Comparison of ENCODE assay signal across 16 mouse cellular contexts in genomic region chr1:164327764-164328163, GRCm38 (mm10).
"Had no signal": no experiment of that assay in that cellular context is flagged by ENCODE, and none has a peak within 500 bp of the region (broad histone marks: within the 10 kb centered on the region; RNA-seq: fewer than 3 reads in every experiment).

No protein-coding gene starts in this region.

- H3K4me2 ChIP-seq: limb, embryonic 12.5 days; limb, embryonic 15.5 days; liver, embryonic 11.5 days; lung, embryonic 14.5 days; midbrain, embryonic 13.5 days had no signal

- DNase-seq: kidney, adult 9 months; kidney, postnatal 14 days; kidney, postnatal 4 days; layer of hippocampus, postnatal 36 days; liver, postnatal 0 days; lung, embryonic 14.5 days; thymus, postnatal 25 days had no signal

- H3K9ac ChIP-seq: limb, embryonic 12.5 days; limb, embryonic 15.5 days; liver, embryonic 14.5 days; liver, postnatal 0 days; lung, embryonic 14.5 days; midbrain, embryonic 13.5 days had no signal

- ATAC-seq: intestine, postnatal 0 days; liver, postnatal 0 days; lung, postnatal 0 days; midbrain, embryonic 13.5 days had no signal

- H3K27ac ChIP-seq: limb, embryonic 12.5 days; limb, embryonic 15.5 days; liver, embryonic 14.5 days; macrophage had no signal

- H3K4me3 ChIP-seq: left cerebral cortex, adult 2 months; limb, embryonic 12.5 days; limb, embryonic 15.5 days; midbrain, embryonic 13.5 days had no signal

- H3K9me3 ChIP-seq: limb, embryonic 12.5 days; limb, embryonic 15.5 days; midbrain, embryonic 13.5 days had no signal

- H3K27me3 ChIP-seq: limb, embryonic 12.5 days; limb, embryonic 15.5 days; midbrain, embryonic 13.5 days had no signal
